Comparison of ENCODE assay signal across 8 mouse cellular contexts in the genomic region with DNA sequence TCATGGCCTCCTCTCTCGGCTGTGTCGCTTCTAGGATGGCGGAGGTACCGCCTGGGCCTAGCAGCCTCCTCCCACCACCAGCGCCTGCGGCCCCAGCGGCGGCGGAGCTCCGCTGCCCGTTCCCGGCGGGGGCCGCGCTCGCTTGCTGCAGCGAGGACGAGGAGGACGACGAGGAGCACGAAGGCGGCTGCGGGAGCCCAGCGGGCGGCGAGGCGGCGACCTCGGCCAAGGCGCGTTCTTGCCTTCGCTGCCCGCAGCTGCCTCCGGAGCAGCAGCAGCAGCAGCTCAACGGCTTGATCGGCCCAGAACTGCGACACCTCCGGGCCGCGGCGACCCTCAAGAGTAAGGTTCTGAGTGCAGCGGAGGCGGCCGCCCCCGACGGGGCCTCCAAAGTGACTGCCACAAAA. TPM values are rescaled to one million over a fixed set of nuclear protein-coding genes. Genes with fewer than 3 reads are reported as not detected.
DNase-seq lines count a peak whose midpoint lies in the region; ATAC-seq and TF ChIP-seq lines count a peak whose summit lies in the region.

No protein-coding gene starts in this region.

- TF ChIP-seq CTCF in brain, embryonic 14.5 days (IDR thresholded peaks at IDR 0.05; ENCODE audit: borderline replicate concordance, extremely low read depth, insufficient read depth, insufficient read length), result no peak
- TF ChIP-seq CTCF in lung, postnatal 0 days (IDR thresholded peaks at IDR 0.05), result no peak

- peak overlapping the region; percentile 70 to 93 for H3K4me3 ChIP-seq in ES-E14 (ENCODE audit: insufficient read depth in 1 of 2, low read depth in 1 of 2, low read length in 2 of 2, poor library complexity in 1 of 2, severe bottlenecking in 1 of 2)
- peak overlapping the region; percentile 95 for H3K4me3 ChIP-seq in forebrain, embryonic 11.5 days (ENCODE audit: low read depth, low read length)
- H3K4me3 ChIP-seq in hindbrain, embryonic 10.5 days, result peak overlapping the region; percentile 98
- H3K4me3 ChIP-seq in lung, postnatal 0 days (ENCODE audit: low read depth, low read length), result peak overlapping the region; percentile 92

- 0% methylated on average over 41 of the region's 46 CpGs for WGBS in forebrain, embryonic 11.5 days
- WGBS in hindbrain, embryonic 10.5 days, result under 1% methylated on average over 46 of the region's 46 CpGs
- WGBS in lung, postnatal 0 days, result under 1% methylated on average over 36 of the region's 46 CpGs

- H3K9me3 ChIP-seq in ES-E14 (ENCODE audit: control insufficient read depth, insufficient read depth, low read depth, low read length), result no peaks in the 10 kb centered on the region
- no peaks in the 10 kb centered on the region for H3K9me3 ChIP-seq in forebrain, embryonic 11.5 days (ENCODE audit: control insufficient read depth, low read length)
- no peaks in the 10 kb centered on the region for H3K9me3 ChIP-seq in hindbrain, embryonic 10.5 days
- no peaks in the 10 kb centered on the region for H3K9me3 ChIP-seq in lung, postnatal 0 days (ENCODE audit: low read length)

- peaks cover 4% of the 10 kb centered on the region for H3K36me3 ChIP-seq in ES-E14 (ENCODE audit: control insufficient read depth, insufficient read depth, low read length, poor library complexity, severe bottlenecking)
- H3K36me3 ChIP-seq in forebrain, embryonic 11.5 days (ENCODE audit: control insufficient read depth, insufficient read depth, low read length), result no peaks in the 10 kb centered on the region
- H3K36me3 ChIP-seq in hindbrain, embryonic 10.5 days, result peaks cover 17% of the 10 kb centered on the region; the same call in 1 of the 2 replicates
- no peaks in the 10 kb centered on the region for H3K36me3 ChIP-seq in lung, postnatal 0 days (ENCODE audit: insufficient read depth, low read length)

- H3K27me3 ChIP-seq in forebrain, embryonic 11.5 days (ENCODE audit: control insufficient read depth, insufficient read depth, low read length), result no peaks in the 10 kb centered on the region
- no peaks in the 10 kb centered on the region for H3K27me3 ChIP-seq in hindbrain, embryonic 10.5 days (ENCODE audit: insufficient read depth, poor library complexity, severe bottlenecking)
- no peaks in the 10 kb centered on the region for H3K27me3 ChIP-seq in lung, postnatal 0 days (replicated peaks; ENCODE audit: insufficient read depth, low read length)

- peaks cover 3% of the 10 kb centered on the region in 2 experiments; a peak in 2 of 4 replicates for H3K4me1 ChIP-seq in ES-E14 (ENCODE audit: control insufficient read depth in 2 of 2, insufficient read depth in 2 of 2, low read length in 2 of 2, poor library complexity in 1 of 2)
- peaks cover 8% of the 10 kb centered on the region; the same call in 1 of the 2 replicates for H3K4me1 ChIP-seq in forebrain, embryonic 11.5 days (replicated peaks; ENCODE audit: control insufficient read depth, insufficient read depth, low read length)
- H3K4me1 ChIP-seq in hindbrain, embryonic 10.5 days (replicated peaks), result peaks cover 33% of the 10 kb centered on the region
- H3K4me1 ChIP-seq in lung, postnatal 0 days (ENCODE audit: insufficient read depth, low read depth, low read length), result peaks cover 13% of the 10 kb centered on the region; the same call in 1 of the 2 replicates

- TF ChIP-seq POLR2A in brain, embryonic 14.5 days (IDR thresholded peaks at IDR 0.05; ENCODE audit: borderline replicate concordance, extremely low read depth, insufficient read depth, insufficient read length, poor library complexity, severe bottlenecking), result no peak

- no peak for TF ChIP-seq EP300 in lung, postnatal 0 days (IDR thresholded peaks at IDR 0.05)

- H3K9ac ChIP-seq in ES-E14 (ENCODE audit: insufficient read depth, low read depth, low read length, poor library complexity, severe bottlenecking), result peak overlapping the region; percentile 91
- peak overlapping the region; percentile 95 for H3K9ac ChIP-seq in forebrain, embryonic 11.5 days (ENCODE audit: low read length)
- peak overlapping the region; percentile 93 for H3K9ac ChIP-seq in lung, postnatal 0 days (replicated peaks; ENCODE audit: low read depth)

- H3K27ac ChIP-seq in ES-E14 (ENCODE audit: insufficient read depth, low read depth, low read length, poor library complexity, severe bottlenecking), result no peak overlapping the region
- H3K27ac ChIP-seq in forebrain, embryonic 11.5 days (ENCODE audit: low read depth, low read length), result peak overlapping the region; percentile 57
- H3K27ac ChIP-seq in hindbrain, embryonic 10.5 days, result peak overlapping the region; percentile 95
- H3K27ac ChIP-seq in lung, postnatal 0 days (ENCODE audit: low read length), result peak overlapping the region; percentile 86

- no peak for DNase-seq in ES-E14 (ENCODE audit: low read depth, low spot score)
- peak; percentile 73 for DNase-seq in brain, embryonic 14.5 days (ENCODE audit: low read depth)
- peak; percentile 81 for DNase-seq in forebrain, embryonic 11.5 days (ENCODE audit: low spot score)
- DNase-seq in hindbrain, embryonic 10.5 days (ENCODE audit: low spot score), result peak; percentile 73
- peak; percentile 41 to 61 for DNase-seq in layer of hippocampus, postnatal 14 days (ENCODE audit: low spot score in 2 of 2)
- peak; percentile 67 for DNase-seq in lung, postnatal 0 days (ENCODE audit: low spot score)
- DNase-seq in ovary, adult 18-20 months (ENCODE audit: low spot score), result peak; percentile 19
- peak; percentile 56 to 62 for DNase-seq in thymus, postnatal 10 days (ENCODE audit: low spot score in 2 of 2)

- in situ Hi-C loops in ES-E14 (cut with MboI; ENCODE audit: low sequenced_read_pairs in 2 of 2, unreplicated experiment in 2 of 2), result no loop called here

- peak overlapping the region; percentile 94 for H3K4me2 ChIP-seq in forebrain, embryonic 11.5 days (ENCODE audit: low read depth, low read length, severe bottlenecking)
- peak overlapping the region; percentile 98 for H3K4me2 ChIP-seq in lung, postnatal 0 days (replicated peaks; ENCODE audit: low read depth, low read length)

- peak; percentile 87 for ATAC-seq in forebrain, embryonic 11.5 days (replicated peaks; ENCODE audit: low FRiP score)
- ATAC-seq in lung, postnatal 0 days, result peak; percentile 80

TF ChIP-seq in ES-E14, 5 proteins besides CTCF, POLR2A, EP300 and RAD21:
- TF ChIP-seq CHD2 (IDR thresholded peaks at IDR 0.05; ENCODE audit: low read depth, low read length), result no peak
- TF ChIP-seq ZC3H11A (IDR thresholded peaks at IDR 0.05; ENCODE audit: borderline replicate concordance, low read depth, low read length), result no peak
- no peak for TF ChIP-seq ZNF384 (IDR thresholded peaks at IDR 0.05; ENCODE audit: low read depth, low read length)
- no peak for TF ChIP-seq MAFK (IDR thresholded peaks at IDR 0.05; ENCODE audit: insufficient read depth, low read depth, low read length)
- no peak for TF ChIP-seq HCFC1 (IDR thresholded peaks at IDR 0.05; ENCODE audit: borderline replicate concordance, insufficient read depth, low read length)

RNA-seq across cellular contexts. Expression of gene Naa30, which starts 0.6 kb away (rescaled TPM):
- 17.2 and 30.4 TPM in 2 replicates for total RNA-seq in ES-E14 (2012; rRNA removed)
- 26.7 and 29.2 TPM in 2 replicates for polyA plus RNA-seq in brain, embryonic 14.5 days (2012; rRNA removed)
- polyA plus RNA-seq in forebrain, embryonic 11.5 days (2014; fragmentation: Nextera tagmentation; extraction: Ambion mirVana), result 18.4 and 19.3 TPM in 2 replicates
- 8.1 and 9.8 TPM in 2 replicates for polyA plus RNA-seq in hindbrain, embryonic 10.5 days (2016; fragmentation: Nextera tagmentation; extraction: Ambion mirVana)
- 10 to 100 TPM; 34.3 to 36.4 TPM for total RNA-seq in layer of hippocampus, postnatal 14 days (2021)
- 6.2 and 7.5 TPM in 2 replicates for polyA plus RNA-seq in lung, postnatal 0 days (2015; fragmentation: Nextera tagmentation; extraction: Ambion mirVana)
